Mouse (Mus musculus): ENCODE measurements around the gene Galm.

The Galm gene

GRCm38 (mm10) chr17:80127331-80128251 is at the start of gene Galm:
Galm (plus strand) TSS chr17:80127471.
- DNase-seq (ENCODE audit: low read depth) = no peak

- DNase-seq (ENCODE audit: low read depth) = no peak
These were observed 48.5 kb upstream of the Galm start for GRCm38 (mm10) chr17:80078726-80079125.

- DNase-seq (ENCODE audit: low read depth) = no peak
These were observed 44.0 kb upstream of the Galm start for GRCm38 (mm10) chr17:80083223-80083622.

GRCm38 (mm10) chr17:80084424-80084823 is 42.8 kb upstream of the Galm start:
- no peak for DNase-seq (ENCODE audit: low read depth)

- DNase-seq (ENCODE audit: low read depth) = no peak
These were observed 40.7 kb upstream of the Galm start for GRCm38 (mm10) chr17:80086591-80086990.

- DNase-seq (ENCODE audit: low read depth) = no peak
These were observed 39.1 kb upstream of the Galm start for GRCm38 (mm10) chr17:80088168-80088567.

- no peak for DNase-seq (ENCODE audit: low read depth)
These were observed 36.7 kb upstream of the Galm start for GRCm38 (mm10) chr17:80090551-80090950.

- DNase-seq (ENCODE audit: low read depth) = no peak
These were observed 35.3 kb upstream of the Galm start for GRCm38 (mm10) chr17:80091879-80092549.

- no peak for DNase-seq (ENCODE audit: low read depth)
These were observed 31.9 kb upstream of the Galm start for GRCm38 (mm10) chr17:80095254-80095899.

- DNase-seq (ENCODE audit: low read depth) = no peak
These were observed 31.1 kb upstream of the Galm start for GRCm38 (mm10) chr17:80096043-80096719.

GRCm38 (mm10) chr17:80096720-80097114 is 30.6 kb upstream of the Galm start:
- no peak for DNase-seq (ENCODE audit: low read depth)

- no peak for DNase-seq (ENCODE audit: low read depth)
These were observed 30.1 kb upstream of the Galm start for GRCm38 (mm10) chr17:80097221-80097620.

GRCm38 (mm10) chr17:80099823-80100222 is 27.4 kb upstream of the Galm start:
- DNase-seq (ENCODE audit: low read depth) = no peak

- DNase-seq (ENCODE audit: low read depth) = no peak
These were observed 21.8 kb upstream of the Galm start for GRCm38 (mm10) chr17:80105348-80105978.

GRCm38 (mm10) chr17:80112665-80113305 is 14.5 kb upstream of the Galm start:
- DNase-seq (ENCODE audit: low read depth) = no peak

- no peak for DNase-seq (ENCODE audit: low read depth)
These were observed 13.8 kb upstream of the Galm start for GRCm38 (mm10) chr17:80113468-80113867.

- no peak for DNase-seq (ENCODE audit: low read depth)
These were observed 6.9 kb upstream of the Galm start for GRCm38 (mm10) chr17:80120396-80120795.

GRCm38 (mm10) chr17:80121833-80122232 is 5.4 kb upstream of the Galm start:
- DNase-seq (ENCODE audit: low read depth) = no peak

GRCm38 (mm10) chr17:80124985-80125750 is 2.1 kb upstream of the Galm start:
- no peak for DNase-seq (ENCODE audit: low read depth)

- DNase-seq (ENCODE audit: low read depth) = no peak
These were observed 1.1 kb upstream of the Galm start for GRCm38 (mm10) chr17:80126166-80126565.
